Mouse (Mus musculus) kidney, adult 2 months (tissue): ENCODE measurements around the gene Nrp1.

Source experiments
- CTCF ChIP-seq: fragments of 200-500 bp; conservative IDR thresholded peaks from 2 replicates; pipeline ENCODE4 v1.5.1; 2011; ENCODE audit warnings: low read depth, mild to moderate bottlenecking, control low read depth, low read length, moderate library complexity, mixed read lengths; ENCODE audit not compliant: insufficient read depth, insufficient read length
- POLR2A ChIP-seq: fragments of 200-500 bp; IDR thresholded peaks from one replicate; pipeline ENCODE4 v1.6.1; 2011; ENCODE audit warnings: low read depth, low read length, control low read depth

GRCm38 (mm10) chr8:128416896-128417295 is 58.5 kb downstream of the Nrp1 start:
- TF ChIP-seq CTCF (no peak), POLR2A (no peak)
